Mouse (Mus musculus) neural tube, embryonic 11.5 days (tissue): ENCODE data around the gene 2900026A02Rik. TPM values are rescaled to one million over a fixed set of nuclear protein-coding genes. Genes with fewer than 3 reads are reported as not detected.

Source experiments
- ATAC-seq: fragments of 200-750 bp; cut with Nextera tagmentation; 2 replicates; pipeline ENCODE4 v1.8.0; 2017; ENCODE audit warnings: moderate number of reproducible peaks, mild to moderate bottlenecking, moderate TSS enrichment, moderate library complexity; ENCODE audit not compliant: insufficient read depth, low FRiP score, low TSS enrichment
- DNase-seq: peaks from one replicate; pipeline ENCODE4 v3.0.0-alpha.2; 2015; ENCODE audit warnings: low spot score
- H3K27ac ChIP-seq: fragments of 300-500 bp; sonication (generic); 2 replicates; pipeline ENCODE4 v1.5.1; 2014; ENCODE audit warnings: low read depth, mild to moderate bottlenecking, low read length
- H3K27me3 ChIP-seq: fragments of 300-500 bp; sonication (generic); 2 replicates; pipeline ENCODE4 v1.6.1; 2014; ENCODE audit warnings: mild to moderate bottlenecking, low read length, mixed read lengths; ENCODE audit not compliant: control insufficient read depth, insufficient read depth
- H3K36me3 ChIP-seq: fragments of 300-500 bp; sonication (generic); 2 replicates; pipeline ENCODE4 v1.6.1; 2014; ENCODE audit warnings: mild to moderate bottlenecking, low read length, moderate library complexity, mixed read lengths; ENCODE audit not compliant: control insufficient read depth, insufficient read depth
- H3K4me1 ChIP-seq: fragments of 300-500 bp; sonication (generic); 2 replicates; pipeline ENCODE4 v1.6.1; 2014; ENCODE audit warnings: low read length, mixed read lengths; ENCODE audit not compliant: control insufficient read depth, insufficient read depth
- H3K4me2 ChIP-seq: fragments of 300-500 bp; sonication (generic); 2 replicates; pipeline ENCODE4 v1.6.1; 2014; ENCODE audit warnings: low read depth, mild to moderate bottlenecking, moderate library complexity
- H3K4me3 ChIP-seq: fragments of 300-500 bp; sonication (generic); 2 replicates; pipeline ENCODE4 v1.5.1; 2014; ENCODE audit warnings: low read depth, low read length
- H3K9ac ChIP-seq: fragments of 300-500 bp; sonication (generic); 2 replicates; pipeline ENCODE4 v1.6.1; 2014; ENCODE audit warnings: mild to moderate bottlenecking, low read length
- H3K9me3 ChIP-seq: fragments of 300-500 bp; sonication (generic); 2 replicates; pipeline ENCODE4 v1.6.1; 2016; ENCODE audit warnings: low read length; ENCODE audit not compliant: control insufficient read depth
- WGBS: fragments of 180-500 bp; shearing (Covaris S2); extraction: QIAGEN DNeasy Blood & Tissue Kit; methylation state at CpG from one replicate; pipeline ENCODE4 v1.1.7; 2014; 5-methylcytosine and 5-hydroxymethylcytosine counted together
- polyA plus RNA-seq: library from polyadenylated mRNA; unstranded; fragments of >200 nt; fragmentation: Nextera tagmentation; extraction: Ambion mirVana; gene quantifications from 2 replicates; pipeline ENCODE4 v1.2.1, GENCODE M21; 2014

Gene 2900026A02Rik
- polyA plus RNA-seq, 1 experiment from 2014 or later = 1.3 TPM

DNA sequence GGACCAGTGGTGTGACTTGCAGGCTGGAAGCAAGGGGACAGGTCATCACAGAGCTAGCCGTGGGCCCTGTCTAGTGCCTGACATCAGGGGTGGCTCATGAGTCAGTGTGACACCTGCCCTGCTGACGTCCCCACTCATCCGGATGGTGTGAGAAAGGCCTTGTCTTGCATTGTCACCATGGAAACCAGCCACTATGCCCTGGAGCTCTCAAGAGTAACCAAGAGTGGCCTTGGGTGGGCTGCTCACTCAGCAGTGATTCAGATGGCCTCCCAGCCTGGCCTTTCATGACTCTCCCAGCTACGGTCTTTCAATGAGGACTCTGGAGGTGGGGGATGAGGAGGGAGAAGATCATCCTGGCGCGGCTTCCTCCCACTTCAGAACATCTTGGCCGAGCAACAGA lies 118.6 kb downstream of the 2900026A02Rik start:
- H3K4me2 ChIP-seq = no peak overlapping the region
- no peaks in the 10 kb centered on the region for H3K9me3 ChIP-seq
- DNase-seq (no peak), ATAC-seq (no peak)
- H3K4me1 ChIP-seq = no peaks in the 10 kb centered on the region
- H3K36me3 ChIP-seq = no peaks in the 10 kb centered on the region
- H3K4me3 ChIP-seq = no peak overlapping the region
- no peaks in the 10 kb centered on the region for H3K27me3 ChIP-seq
- H3K9ac ChIP-seq = no peak overlapping the region
- WGBS = 60% methylated on average over 7 of the region's 7 CpGs
- H3K27ac ChIP-seq = no peak overlapping the region

DNA sequence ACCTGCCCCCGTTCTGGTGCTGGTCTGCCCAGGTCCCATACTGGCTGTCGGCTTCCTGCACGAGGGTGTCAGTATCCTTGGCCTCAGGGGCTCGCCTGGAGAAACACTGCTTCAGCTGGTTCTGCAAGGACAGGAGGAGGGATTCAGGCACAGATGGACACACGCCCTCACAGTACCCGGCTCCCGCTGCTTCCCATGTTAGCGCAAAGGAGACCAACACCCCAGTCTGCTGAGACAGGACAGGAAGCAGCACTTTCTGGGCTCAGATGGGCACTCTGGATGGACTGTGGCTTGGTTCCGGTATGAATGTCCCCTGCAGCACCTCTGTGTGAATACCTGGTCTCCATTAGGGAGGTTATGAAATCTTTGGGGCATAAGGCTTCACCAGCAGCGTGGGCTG lies 119.6 kb downstream of the 2900026A02Rik start:
- ATAC-seq = no peak
- Histone ChIP-seq H3K4me1 (no peaks in the 10 kb centered on the region), H3K4me3 (no peak overlapping the region), H3K4me2 (no peak overlapping the region), H3K9me3 (no peaks in the 10 kb centered on the region), H3K9ac (no peak overlapping the region), H3K27ac (no peak overlapping the region), H3K36me3 (no peaks in the 10 kb centered on the region), H3K27me3 (no peaks in the 10 kb centered on the region)
- WGBS = 91% methylated on average over 10 of the region's 10 CpGs
- no peak for DNase-seq

DNA sequence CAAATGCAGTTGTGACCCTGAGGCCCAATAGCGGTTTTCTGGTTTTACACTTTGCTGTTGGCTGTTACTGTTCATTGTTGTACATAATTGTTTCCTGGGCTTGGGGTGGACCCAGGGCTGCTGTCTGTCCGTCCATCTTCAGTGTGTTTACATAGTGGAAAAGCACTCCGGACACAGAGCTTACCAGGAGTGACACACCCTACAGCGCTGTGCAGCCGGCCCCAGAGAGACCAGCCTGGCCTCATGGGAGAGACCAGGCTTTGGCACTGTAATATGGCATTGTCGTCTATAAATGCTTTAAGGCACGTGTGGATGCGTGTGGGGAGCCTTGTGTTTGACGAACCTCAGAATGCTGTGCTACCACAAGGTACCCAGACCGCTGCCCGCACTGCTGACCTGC lies 120.6 kb downstream of the 2900026A02Rik start:
- no peaks in the 10 kb centered on the region for H3K4me1 ChIP-seq
- H3K4me3 ChIP-seq = no peak overlapping the region
- no peak overlapping the region for H3K4me2 ChIP-seq
- H3K36me3 ChIP-seq = no peaks in the 10 kb centered on the region
- no peak for DNase-seq
- WGBS = 89% methylated on average over 11 of the region's 11 CpGs
- H3K9me3 ChIP-seq = no peaks in the 10 kb centered on the region
- no peak for ATAC-seq
- H3K27ac ChIP-seq = no peak overlapping the region
- H3K27me3 ChIP-seq = no peaks in the 10 kb centered on the region
- no peak overlapping the region for H3K9ac ChIP-seq

DNA sequence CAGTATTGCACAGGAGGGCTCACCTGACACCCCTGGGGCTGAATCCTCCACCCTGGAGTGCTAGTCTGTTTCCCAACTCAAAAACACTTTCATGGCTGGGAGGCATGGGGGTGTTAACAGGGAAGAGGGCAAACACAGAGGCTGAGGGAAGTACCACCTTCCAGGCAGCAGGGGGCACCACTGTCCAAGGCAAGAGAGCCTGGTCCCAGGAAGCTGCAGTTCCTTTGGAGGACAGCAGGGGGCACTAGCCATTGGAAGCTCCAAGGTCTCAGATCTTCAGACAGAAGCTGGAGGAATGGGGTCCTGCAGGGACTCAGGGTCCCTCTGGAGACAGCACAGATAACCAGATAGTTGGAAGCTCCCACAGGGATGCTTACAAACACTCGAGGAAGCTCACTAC lies 121.5 kb downstream of the 2900026A02Rik start:
- Histone ChIP-seq H3K27me3 (no peaks in the 10 kb centered on the region), H3K9ac (no peak overlapping the region), H3K4me3 (no peak overlapping the region), H3K4me1 (no peaks in the 10 kb centered on the region), H3K9me3 (no peaks in the 10 kb centered on the region), H3K27ac (no peak overlapping the region), H3K36me3 (no peaks in the 10 kb centered on the region), H3K4me2 (no peak overlapping the region)
- ATAC-seq (peak; percentile 41; the same call in 1 of the 2 replicates), DNase-seq (peak; percentile 87)
- 28% methylated on average over 1 of the region's 1 CpGs for WGBS

DNA sequence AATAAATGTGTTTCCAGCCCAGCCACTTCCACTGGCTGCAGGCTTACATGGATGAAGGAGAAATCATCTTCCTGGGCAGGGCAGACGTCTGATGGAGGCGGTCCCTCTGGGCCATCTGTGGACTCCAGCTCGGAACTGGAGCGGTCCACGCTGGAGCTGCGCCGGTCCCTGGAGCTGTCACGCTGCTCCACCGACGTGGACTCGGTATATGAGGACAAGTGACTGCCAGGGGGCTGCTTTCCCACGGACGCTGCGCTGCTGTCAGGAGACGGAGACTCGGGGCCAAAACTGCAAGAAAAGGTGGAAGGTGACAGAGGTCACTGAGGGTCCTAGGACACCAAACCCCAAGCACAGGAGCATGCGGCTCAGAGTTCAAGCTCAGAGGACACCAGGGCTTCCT lies 123.5 kb downstream of the 2900026A02Rik start:
- WGBS = 90% methylated on average over 17 of the region's 17 CpGs

DNA sequence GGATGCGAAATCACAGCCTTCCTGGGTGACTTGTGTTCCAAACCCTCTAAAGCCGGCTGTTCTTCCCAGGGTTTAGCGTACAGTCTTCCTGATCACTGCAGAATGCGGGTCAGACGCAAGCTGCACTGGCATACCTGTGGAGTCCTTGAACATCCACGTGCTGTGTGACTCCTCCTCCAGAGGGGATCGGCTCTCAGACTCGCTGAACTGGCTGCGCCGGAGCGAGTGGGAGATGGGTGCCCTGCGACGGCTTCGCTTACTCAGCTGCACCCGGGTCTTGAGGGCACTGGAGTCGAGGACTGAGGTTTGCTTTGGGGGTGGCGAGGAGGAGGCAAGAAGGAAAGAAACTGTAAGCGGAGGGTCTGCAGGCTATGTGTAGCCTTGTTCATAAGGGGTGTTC lies 125.6 kb downstream of the 2900026A02Rik start:
- ATAC-seq = no peak
- H3K4me1 ChIP-seq = no peaks in the 10 kb centered on the region
- H3K9ac ChIP-seq = no peak overlapping the region
- no peak overlapping the region for H3K27ac ChIP-seq
- H3K36me3 ChIP-seq = no peaks in the 10 kb centered on the region
- no peaks in the 10 kb centered on the region for H3K9me3 ChIP-seq
- no peaks in the 10 kb centered on the region for H3K27me3 ChIP-seq
- DNase-seq = no peak
- H3K4me3 ChIP-seq = no peak overlapping the region
- WGBS = 92% methylated on average over 18 of the region's 18 CpGs
- H3K4me2 ChIP-seq = no peak overlapping the region

More for the DNA sequence above, 123.5 kb downstream of the 2900026A02Rik start:
- ATAC-seq (no peak), DNase-seq (no peak)
- Histone ChIP-seq H3K27me3 (no peaks in the 10 kb centered on the region), H3K4me3 (no peak overlapping the region), H3K9ac (no peak overlapping the region), H3K9me3 (no peaks in the 10 kb centered on the region), H3K4me1 (no peaks in the 10 kb centered on the region), H3K27ac (no peak overlapping the region), H3K36me3 (no peaks in the 10 kb centered on the region), H3K4me2 (no peak overlapping the region)

DNA sequence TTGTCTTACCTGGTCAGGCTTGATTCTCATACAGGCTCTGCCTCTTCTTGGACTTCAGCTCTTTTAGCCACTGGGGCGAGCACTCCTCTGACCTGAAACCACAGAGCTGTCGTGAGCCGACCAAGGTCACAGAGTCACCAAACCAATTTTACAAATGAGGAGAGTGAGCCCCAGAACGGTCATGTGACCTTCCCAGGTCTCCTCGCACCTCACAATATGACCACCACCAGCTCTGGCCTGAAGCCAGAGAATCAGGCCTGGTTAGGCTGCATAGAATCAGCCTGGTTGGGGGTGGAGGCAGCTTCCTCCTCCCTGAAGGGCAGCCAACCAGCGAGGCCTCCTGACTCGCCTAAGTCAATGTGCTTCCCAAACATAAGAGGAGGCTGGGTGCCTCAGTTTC lies 128.6 kb downstream of the 2900026A02Rik start:
- Histone ChIP-seq H3K4me1 (no peaks in the 10 kb centered on the region), H3K9ac (no peak overlapping the region), H3K36me3 (no peaks in the 10 kb centered on the region), H3K27ac (no peak overlapping the region), H3K9me3 (no peaks in the 10 kb centered on the region), H3K4me2 (no peak overlapping the region), H3K27me3 (no peaks in the 10 kb centered on the region), H3K4me3 (no peak overlapping the region)
- ATAC-seq (no peak), DNase-seq (no peak)
- 86% methylated on average over 7 of the region's 7 CpGs for WGBS

DNA sequence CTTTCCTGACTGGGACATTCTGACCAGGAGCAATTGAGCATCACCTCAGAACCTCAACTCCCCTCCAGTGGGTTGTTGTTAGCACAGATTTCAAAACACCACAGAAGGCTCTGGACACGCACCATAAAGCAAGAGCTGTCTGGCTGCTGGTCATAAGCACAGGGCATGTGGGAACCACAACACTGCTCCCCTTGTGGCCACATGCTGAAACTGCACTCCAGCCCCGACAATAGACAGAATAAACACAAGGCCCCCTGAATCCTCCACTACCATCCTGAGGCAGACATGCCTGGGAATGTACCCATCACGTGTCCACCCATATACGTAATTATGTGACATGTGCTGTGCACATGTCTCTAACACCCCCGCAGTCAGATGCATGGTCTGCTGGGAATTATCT lies 129.9 kb downstream of the 2900026A02Rik start:
- no peaks in the 10 kb centered on the region for H3K9me3 ChIP-seq

DNA sequence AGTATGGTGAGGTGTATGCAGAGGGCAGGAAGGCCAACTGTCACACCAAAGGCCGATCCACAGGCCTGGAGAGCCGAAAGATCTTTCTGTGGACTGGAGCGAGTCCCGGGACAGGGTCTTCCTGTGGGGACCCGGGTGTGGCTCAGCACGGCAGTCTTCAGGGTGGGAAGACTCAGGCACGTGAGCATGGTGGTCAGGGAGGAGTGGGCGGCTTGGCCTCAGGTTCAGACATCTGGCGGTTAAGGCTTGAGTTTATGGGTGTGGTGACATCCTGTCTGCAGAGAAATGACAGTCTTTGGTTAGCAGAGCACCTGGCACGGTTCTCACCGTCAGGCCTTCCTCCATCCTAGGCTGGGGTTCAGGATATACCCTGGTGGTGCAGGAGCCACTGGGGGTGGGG lies 130.3 kb downstream of the 2900026A02Rik start:
- no peak overlapping the region for H3K27ac ChIP-seq
- 90% methylated on average over 11 of the region's 11 CpGs for WGBS
- H3K4me3 ChIP-seq = no peak overlapping the region

More for the DNA sequence above, 129.9 kb downstream of the 2900026A02Rik start:
- Histone ChIP-seq H3K27me3 (no peaks in the 10 kb centered on the region), H3K4me3 (no peak overlapping the region), H3K4me2 (no peak overlapping the region), H3K36me3 (no peaks in the 10 kb centered on the region), H3K27ac (no peak overlapping the region), H3K9ac (no peak overlapping the region), H3K4me1 (no peaks in the 10 kb centered on the region)
- 59% methylated on average over 5 of the region's 5 CpGs for WGBS
- ATAC-seq (peak; percentile 27; the same call in 1 of the 2 replicates), DNase-seq (peak; percentile 69)

More for the DNA sequence above, 130.3 kb downstream of the 2900026A02Rik start:
- no peaks in the 10 kb centered on the region for H3K9me3 ChIP-seq
- H3K36me3 ChIP-seq = no peaks in the 10 kb centered on the region
- H3K9ac ChIP-seq = no peak overlapping the region
- H3K4me2 ChIP-seq = no peak overlapping the region
- no peaks in the 10 kb centered on the region for H3K4me1 ChIP-seq
- no peaks in the 10 kb centered on the region for H3K27me3 ChIP-seq
- DNase-seq (no peak), ATAC-seq (no peak)
